Mouse (Mus musculus) CH12F3 (cell line): ENCODE results near the gene Tbcb.
"Not testable (repeated sequence)": the region's sequence is repeated elsewhere in the genome, so short reads cannot be mapped to it uniquely, and the experiment has no call there.

Experiments
- in situ Hi-C: fragments of 300-500 bp; cut with MboI; formaldehyde crosslinking; loops from 2 replicates; pipeline ENCODE4 v1.14.3; 2020; ENCODE audit warnings: low sequenced_read_pairs

The Tbcb gene

GRCm38 (mm10) chr7:30231669-30232454, at the start of gene Tbcb, which contains the start of gene Polr2i:
TSS of gene Tbcb (minus strand) at chr7:30232272.
TSS of gene Polr2i (plus strand) at chr7:30231948.
- in situ Hi-C loops = no loop called here

- in situ Hi-C loops = no loop called here
These were observed 49.5 kb upstream of the Tbcb start for GRCm38 (mm10) chr7:30281522-30281921.

- in situ Hi-C loops = no loop called here
These were observed 48.6 kb upstream of the Tbcb start for GRCm38 (mm10) chr7:30280670-30281138.

GRCm38 (mm10) chr7:30279951-30280669, 48.0 kb upstream of the Tbcb start, which contains the start of the genes Thap8 and Wdr62:
TSS of gene Thap8 (plus strand) at chr7:30280094.
TSS of gene Wdr62 (minus strand) at chr7:30280419.
- in situ Hi-C loops = no loop called here

GRCm38 (mm10) chr7:30279536-30279935, 47.5 kb upstream of the Tbcb start:
- in situ Hi-C loops = no loop called here

- in situ Hi-C loops = no loop called here
These were observed 46.8 kb upstream of the Tbcb start for GRCm38 (mm10) chr7:30278911-30279310.

GRCm38 (mm10) chr7:30274383-30274782, 42.3 kb upstream of the Tbcb start:
- in situ Hi-C loops = no loop called here

- in situ Hi-C loops = no loop called here
These were observed 37.6 kb upstream of the Tbcb start for GRCm38 (mm10) chr7:30269641-30270040.

GRCm38 (mm10) chr7:30266780-30267179, 34.7 kb upstream of the Tbcb start:
- in situ Hi-C loops = no loop called here

GRCm38 (mm10) chr7:30265935-30266334, 33.9 kb upstream of the Tbcb start:
- in situ Hi-C loops = no loop called here

- in situ Hi-C loops = no loop called here
These were observed 33.5 kb upstream of the Tbcb start for GRCm38 (mm10) chr7:30265531-30265930.

- in situ Hi-C loops = no loop called here
These were observed 33.0 kb upstream of the Tbcb start for GRCm38 (mm10) chr7:30265041-30265440.

- in situ Hi-C loops = no loop called here
These were observed 20.2 kb upstream of the Tbcb start for GRCm38 (mm10) chr7:30251956-30252954.

- in situ Hi-C loops = not testable (repeated sequence)
These were observed 5.3 kb upstream of the Tbcb start for GRCm38 (mm10) chr7:30237374-30237773.

- in situ Hi-C loops = no loop called here
These were observed 3.6 kb upstream of the Tbcb start, which contains the start of gene Ovol3 for GRCm38 (mm10) chr7:30235625-30236024. TSS of gene Ovol3 (minus strand) at chr7:30235725.

GRCm38 (mm10) chr7:30235091-30235490, 3.0 kb upstream of the Tbcb start:
- in situ Hi-C loops = no loop called here

- in situ Hi-C loops = no loop called here
These were observed 2.3 kb upstream of the Tbcb start for GRCm38 (mm10) chr7:30234276-30234858.

- in situ Hi-C loops = no loop called here
These were observed 1.3 kb upstream of the Tbcb start for GRCm38 (mm10) chr7:30233387-30233786.

GRCm38 (mm10) chr7:30232631-30233148, 618 bp upstream of the Tbcb start:
- in situ Hi-C loops = no loop called here

GRCm38 (mm10) chr7:30231328-30231668, 774 bp downstream of the Tbcb start:
- in situ Hi-C loops = no loop called here
